Mouse (Mus musculus) common myeloid progenitor, adult 5-6 weeks (primary cell): ENCODE data around the gene Srgap2. TPM values are rescaled to one million over a fixed set of nuclear protein-coding genes. Genes with fewer than 3 reads are reported as not detected.

Source experiments
- ATAC-seq: replicated peaks from 2 replicates; pipeline ENCODE4 v1.8.0; 2016; ENCODE audit warnings: low read depth, mild to moderate bottlenecking, moderate TSS enrichment, inconsistent platforms; ENCODE audit not compliant: poor library complexity, severe bottlenecking
- total RNA-seq: library from RNA; stranded (forward); fragments of 200-1000, 187-1606 nt; gene quantifications from 2 replicates; pipeline ENCODE4 v1.2.3, GENCODE M21; 2017

The Srgap2 gene
- total RNA-seq, 1 experiment from 2014 or later: 14.6 TPM

DNA sequence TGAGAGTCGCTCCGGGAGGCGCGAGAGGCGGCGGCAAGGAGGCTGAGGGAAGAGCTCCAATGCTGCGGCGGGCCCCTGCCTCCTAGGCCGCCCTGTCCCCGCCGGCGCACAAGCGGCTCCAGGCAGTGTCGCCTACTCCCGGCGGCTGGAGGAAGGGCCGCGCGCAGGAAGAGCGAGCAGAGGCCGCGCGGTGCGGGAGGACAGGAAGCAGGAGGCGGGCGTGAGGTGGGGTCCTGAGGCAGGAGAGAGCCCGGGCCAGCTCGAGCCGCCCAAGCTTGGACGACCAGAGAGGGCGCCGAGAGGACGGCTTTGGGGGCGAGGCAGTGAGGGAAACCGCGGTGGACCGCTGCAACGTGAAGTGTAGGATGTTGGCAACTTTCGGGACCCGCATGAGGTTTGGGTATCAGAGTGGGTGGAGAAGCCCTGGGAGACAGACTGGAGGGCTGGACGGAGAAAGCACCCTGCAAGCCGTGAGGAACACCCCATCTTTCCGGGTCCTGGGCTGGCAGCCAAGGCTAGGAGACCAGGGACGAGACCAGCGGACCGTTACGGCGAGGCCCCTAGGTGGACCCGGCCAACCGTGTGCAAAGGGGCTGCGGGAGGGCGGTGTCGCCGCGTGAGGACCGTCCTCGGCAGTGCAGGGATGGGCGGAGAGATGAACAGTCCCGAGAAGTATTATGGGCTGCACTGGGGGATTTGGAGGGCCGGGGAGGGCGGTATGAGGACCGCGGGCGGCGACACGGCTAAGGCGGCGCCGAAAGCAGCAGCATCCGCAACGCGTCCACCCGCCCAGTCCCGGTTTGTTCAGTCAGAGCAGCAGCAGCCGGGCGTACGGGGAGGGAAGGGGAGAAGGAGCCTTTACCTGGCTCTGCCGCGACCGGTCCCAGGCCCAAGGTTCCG, 531 bp downstream of the Srgap2 start:
- ATAC-seq: peak; percentile 3

DNA sequence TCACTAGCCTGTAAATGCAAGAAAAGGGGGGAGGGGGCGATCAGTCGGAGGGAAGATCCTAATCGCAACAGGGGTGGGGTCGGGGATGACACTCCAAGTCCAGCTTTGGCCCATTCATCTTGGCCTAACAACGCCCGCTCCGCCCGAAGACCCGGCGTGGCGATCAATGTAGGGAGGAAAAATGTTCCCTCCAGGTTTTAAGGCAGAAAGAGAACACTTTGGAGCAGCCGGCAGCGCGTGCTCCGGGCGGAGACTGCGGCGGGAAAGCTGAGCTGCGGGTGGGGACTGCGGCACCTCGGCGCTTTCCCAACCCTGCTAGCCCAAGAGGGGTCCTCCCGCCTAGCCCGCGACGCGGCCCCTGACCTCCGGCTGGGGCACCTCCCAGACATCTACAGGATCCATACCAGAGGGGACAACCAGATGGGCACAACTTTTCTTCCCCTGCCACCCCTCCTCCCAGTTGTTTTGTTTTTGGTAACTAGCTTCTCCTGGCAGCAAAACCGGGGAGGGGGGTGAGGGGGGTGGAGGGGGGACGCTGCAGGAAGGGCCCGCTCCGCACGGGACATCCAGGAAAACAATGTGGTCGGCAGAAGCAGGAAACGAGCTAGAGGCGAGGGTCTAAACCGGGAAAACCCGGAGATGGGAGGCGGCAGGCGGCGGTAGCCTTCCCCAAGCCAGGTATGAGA, 1.4 kb downstream of the Srgap2 start:
- ATAC-seq: no peak

DNA sequence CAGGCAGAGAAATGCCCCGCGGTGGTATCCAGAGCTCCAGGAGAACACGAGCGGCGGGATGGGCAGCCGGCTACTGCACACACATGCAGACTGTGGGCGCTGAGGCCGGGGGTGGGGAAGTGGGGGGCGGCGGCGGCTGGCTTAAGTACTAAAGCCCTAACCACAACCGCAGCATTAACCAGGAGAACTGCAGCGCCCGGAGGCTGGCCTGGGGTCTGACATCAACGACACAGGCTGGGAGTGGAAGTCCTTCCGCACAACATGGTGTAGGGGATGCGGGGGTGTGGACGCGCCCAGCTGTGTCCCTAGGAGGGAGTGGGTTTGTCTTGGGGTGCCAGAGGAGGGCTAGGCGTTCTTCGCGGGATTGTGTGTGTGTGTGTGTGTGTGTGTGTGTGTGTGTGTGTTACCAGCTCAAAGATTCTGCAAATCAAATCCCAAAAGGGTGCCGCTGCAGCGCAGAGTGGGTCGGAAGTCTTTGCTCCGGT, 2.0 kb downstream of the Srgap2 start:
- ATAC-seq: 0 out of 2 replicates have a peak, but pooled peaks have one; percentile 4

DNA sequence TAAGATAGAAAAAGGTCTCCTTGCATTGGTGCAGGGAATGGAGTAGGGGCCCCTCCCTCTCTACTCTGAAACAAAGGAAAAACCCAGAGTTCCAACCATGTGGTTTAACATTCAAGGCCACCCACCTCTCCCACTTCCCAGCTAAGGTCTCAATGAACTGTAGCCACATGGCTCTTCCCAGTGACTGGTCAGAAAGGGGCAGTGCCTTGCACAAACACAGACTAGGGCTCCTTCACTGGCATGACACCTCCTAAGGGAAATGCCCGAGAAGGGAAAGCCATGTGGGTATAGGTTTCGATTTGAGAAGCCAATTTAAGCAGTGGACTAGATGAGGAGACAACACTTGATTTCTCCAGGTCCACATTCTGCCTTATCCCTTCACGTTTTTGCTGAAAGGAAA, 3.4 kb downstream of the Srgap2 start:
- ATAC-seq: no peak

DNA sequence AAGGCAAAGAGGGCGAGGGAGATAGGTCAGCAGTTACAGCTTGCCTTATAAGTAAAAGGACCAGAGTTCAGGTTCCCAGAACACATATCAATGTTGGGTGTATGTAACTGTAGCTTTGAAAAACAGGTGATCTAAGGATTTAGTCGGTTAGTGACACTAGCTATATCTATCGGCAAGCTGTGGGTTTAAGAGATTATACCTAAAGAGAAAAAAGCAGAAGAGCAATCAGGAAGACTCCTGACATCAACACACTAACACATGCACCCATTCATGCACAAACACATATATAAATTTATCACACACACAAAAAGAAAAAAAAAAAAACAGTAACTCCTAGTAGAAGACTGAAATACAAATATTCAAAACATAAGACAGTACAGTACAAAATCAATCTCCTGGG, 10.6 kb downstream of the Srgap2 start:
- no peak for ATAC-seq

DNA sequence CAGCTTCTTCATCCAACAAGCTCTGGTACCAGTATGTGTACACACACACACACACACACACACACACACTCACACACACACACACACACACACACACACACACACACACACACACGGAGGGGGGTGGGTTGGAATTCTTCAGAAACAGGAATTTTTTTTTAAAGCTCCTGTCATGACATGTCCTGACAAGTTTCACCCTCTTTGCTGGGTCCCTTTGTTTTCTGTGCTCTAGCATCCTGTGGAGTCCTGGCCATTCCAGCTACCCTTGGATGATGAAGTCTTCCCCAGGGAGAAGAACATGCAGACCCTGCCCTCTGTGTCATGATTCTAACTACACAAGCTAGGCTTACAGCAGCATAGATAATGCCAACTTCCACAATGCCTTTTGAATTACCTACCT, 13.0 kb downstream of the Srgap2 start:
- no peak for ATAC-seq

DNA sequence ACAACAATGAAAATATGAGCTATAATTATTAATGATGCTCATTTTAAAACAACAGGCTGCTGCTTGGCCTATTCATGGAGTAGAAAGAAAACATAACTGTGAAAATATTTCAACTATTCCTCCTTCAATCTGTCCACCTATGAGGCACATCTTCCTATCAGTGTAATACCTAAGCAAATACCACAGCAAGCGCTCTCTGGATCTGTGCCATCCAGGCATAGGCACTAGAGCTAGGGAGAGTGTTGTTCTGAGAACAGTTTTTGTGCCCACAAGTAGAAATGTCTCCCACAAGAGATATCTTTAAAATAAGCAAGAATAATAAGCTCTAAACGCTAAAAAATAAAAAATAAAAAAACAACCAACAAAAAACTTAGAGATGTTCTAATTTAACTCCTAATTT, 14.0 kb downstream of the Srgap2 start:
- no peak for ATAC-seq

DNA sequence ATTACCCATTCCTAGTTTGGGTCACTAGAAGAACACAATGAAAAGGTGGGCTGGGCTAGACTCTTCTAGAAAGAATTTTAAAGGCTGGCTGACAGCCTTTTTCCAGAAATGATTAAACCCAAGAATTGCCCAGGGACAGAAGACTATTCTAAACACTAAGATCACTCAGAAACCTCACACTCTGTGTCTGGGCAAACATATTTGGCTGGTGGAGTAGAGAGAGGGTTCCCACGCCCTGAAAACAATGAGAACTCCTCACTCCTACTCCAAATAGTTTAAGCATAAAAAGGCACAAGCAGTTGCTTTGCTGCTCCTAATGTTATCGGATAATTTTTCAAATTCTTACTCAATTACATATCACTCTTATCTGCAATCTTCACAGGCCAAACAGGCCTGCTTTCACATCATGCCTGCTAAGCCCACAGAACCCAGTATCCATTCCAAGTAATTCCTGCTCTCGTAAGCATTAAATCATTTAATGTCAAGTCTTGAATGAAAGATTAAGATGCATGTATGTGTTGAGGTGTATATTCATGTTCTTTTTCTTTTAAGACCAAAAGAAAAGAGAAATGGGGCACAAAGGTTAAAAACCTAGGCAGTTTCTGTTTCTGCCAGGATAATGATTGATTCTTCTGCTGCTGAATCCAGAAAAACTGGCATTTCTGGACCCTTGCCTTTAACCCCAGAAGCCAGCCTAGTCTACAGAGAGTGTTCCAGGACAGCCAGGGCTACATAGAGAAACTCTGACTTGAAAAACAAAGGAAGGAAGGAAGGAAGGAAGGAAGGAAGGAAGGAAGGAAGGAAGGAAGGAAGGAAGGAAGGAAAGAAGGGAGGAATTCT, 15.3 kb downstream of the Srgap2 start:
- ATAC-seq: no peak

DNA sequence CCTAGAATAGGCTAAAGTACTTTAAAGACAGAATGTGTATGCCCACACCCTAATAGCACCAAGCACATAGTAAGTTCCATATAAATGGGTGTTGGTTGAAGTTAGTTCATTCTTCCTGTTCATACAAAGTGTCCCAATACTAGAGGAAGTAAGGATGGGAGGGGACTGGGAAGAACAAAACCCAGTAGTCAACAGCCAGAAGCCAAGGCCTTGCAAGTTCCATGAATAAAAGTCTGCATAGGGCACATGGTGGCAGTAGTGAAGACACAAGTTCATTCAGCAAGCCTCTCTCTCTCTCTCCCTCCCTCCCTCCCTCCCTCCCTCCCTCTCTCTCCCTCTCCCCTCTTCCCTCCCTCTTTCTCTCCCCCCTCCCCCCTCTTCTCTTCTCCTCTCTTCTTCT, 16.0 kb downstream of the Srgap2 start:
- no peak for ATAC-seq

DNA sequence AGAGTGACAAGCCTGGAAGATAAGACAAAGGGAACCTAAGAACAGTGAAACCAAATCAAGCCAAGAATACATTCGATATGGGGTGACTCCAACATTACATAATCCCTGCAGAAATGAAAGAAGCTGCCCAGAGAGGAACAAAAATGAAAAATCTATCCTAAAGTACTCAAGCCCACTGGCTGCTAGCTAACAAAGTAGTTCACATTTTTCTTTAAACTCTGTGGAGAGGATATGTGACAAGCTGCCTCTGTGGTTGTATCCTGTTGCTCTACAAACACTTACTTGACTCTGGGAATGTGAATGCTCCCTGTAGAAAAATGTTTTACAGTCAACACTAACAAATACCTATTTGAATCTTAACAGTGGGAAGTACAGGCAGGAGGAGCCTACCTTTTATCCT, 25.5 kb downstream of the Srgap2 start:
- ATAC-seq: no peak

DNA sequence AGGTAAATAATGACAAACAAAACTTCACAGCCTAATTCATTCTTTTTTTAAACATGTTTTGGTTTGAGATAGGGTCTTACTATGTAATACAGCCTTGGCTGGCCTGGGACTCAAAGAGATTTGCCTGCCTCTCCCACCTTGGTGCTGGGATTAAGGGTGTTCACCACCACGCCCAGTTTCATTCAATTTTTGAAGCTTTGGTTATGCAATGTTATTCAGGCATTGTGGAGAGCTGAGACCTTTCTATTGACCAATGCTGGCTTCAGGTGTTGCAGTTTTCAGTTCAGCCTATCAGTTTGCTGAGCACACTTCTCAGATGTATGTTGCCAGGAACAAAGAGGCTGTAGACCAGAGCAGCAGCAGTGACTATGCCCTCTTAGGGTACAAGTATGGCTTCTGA, 28.9 kb downstream of the Srgap2 start:
- ATAC-seq: no peak

DNA sequence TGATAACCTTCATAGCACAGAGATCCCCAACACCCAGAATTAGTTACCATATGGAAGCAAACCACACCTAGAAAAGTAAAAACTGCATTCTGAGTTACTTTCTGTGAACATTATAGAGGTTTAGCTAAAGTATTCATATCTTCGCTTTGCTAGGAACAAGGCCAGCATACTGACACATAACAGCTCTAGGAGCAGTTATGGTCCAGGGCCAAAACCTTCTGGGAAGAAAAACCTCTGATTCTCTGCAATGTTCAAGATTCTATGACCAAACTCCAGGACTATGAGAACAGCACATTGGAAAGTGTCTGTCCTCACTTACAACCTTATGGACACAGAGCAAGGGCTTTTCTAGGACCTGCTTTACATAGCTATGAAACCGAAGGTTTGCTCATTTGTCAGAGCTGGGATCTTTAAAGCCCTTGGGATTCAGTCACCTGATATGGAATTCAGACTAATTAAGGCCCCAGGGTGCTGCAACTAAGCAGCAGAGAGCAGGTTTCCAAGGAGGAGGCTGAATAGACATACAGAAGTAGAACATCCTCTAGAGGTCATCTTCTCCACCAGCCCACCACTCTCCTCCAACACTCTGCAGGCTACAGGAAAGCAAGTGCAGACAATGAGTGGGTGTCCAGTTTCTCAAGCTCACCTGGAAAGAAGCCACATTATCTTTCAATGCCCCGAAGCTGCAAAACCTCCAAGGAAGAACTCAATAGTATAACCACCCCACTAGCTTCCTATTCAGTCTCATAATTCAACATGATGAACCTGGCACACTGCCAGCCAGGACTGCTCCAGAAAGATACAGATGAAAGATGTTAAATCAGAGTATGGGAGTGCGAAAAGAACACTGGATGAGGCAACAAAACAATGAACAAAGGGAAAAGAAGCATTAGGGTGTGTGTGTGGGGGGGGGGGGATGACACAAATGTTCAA, 32.9 kb downstream of the Srgap2 start:
- no peak for ATAC-seq

DNA sequence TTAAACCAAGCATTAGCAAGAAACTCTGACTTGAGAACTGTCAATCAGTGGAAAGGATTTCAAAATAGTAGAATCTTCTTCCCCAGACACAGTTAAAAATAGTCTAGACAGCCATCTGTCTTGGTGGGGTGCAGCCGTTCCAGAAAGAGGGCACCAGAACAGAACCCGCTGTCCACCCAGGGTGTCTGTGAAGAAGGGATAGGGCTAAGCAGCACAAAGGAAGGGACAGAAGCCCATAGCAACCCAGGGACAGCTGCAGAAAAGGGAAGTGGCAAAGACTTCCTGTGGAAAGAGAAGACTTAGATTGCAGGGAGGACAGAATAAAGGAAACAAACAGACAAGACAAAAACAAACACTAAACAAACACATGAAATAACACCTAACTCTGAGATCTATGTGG, 34.8 kb downstream of the Srgap2 start:
- ATAC-seq: peak; percentile 90

DNA sequence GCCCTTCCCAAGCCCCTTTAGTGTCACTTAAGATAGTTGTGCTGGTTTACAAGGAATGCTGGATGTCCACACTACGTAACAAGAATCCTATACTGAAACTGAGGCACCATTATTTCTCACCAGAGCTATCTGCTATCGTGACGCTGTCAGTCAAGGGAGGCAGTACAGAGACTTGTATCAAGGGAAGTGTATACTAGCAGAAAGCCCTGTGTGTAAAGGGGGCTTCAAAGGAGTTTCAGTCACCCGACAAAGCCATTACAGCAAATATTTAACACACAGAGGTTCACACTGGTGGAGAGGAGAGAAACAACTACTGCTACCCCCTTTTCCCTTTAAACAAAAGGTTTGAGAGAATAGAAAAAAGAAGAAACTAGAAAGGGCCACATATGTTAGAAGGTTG, 35.6 kb downstream of the Srgap2 start:
- no peak for ATAC-seq

DNA sequence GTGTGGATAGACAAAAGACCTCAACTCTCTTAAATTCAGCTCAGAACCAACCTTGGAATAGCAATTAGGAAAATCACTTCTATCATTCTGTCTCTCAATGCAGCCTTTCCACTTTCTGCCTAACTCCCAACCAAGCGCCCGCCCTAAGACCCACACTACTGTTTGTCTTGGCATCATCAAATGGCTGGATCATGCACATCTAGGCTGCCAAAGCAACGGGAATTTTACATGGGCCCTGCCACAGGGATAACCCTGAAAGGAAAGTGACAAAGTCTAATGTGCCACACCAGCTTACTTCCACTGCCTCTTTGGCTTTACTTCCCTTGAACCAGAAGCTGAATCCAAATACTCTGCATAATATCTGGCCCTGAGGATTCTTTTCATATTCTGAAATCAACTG, 37.8 kb downstream of the Srgap2 start:
- no peak for ATAC-seq

DNA sequence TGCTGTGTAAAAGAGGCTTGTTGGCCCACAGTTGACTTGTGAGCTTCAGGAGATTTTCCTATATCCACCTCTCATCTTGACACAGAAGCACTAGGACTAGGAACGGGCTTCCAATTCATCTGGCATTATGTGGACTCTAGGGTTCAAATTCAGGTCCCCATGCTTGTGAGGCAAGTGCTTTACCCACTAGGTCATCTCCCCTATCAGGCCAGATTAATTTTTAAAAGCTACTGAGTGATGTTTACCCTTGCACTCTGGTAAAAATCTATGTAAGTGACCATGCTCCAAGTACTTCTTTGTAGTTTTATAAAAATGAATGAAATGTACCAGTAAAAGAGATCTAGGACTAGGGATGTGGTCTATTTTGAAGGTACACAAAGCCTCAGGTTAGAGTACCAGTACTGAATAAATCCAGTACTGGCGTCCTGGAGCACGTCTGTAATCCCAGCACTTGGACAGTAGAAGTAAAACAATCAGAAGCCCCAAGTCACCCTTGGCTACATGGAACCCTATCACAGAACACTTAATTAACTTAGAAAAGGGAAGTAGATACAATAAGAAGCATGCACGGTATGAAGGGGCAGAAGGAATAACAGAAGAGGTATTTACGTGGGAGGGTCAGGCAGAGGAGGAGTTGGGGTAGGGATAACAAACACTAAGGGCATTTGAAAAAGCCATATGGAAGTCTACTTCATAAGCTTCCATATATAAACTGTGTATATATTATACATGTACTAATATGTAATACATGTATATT, 40.9 kb downstream of the Srgap2 start:
- peak; percentile 47; the same call in 1 of the 2 replicates for ATAC-seq

DNA sequence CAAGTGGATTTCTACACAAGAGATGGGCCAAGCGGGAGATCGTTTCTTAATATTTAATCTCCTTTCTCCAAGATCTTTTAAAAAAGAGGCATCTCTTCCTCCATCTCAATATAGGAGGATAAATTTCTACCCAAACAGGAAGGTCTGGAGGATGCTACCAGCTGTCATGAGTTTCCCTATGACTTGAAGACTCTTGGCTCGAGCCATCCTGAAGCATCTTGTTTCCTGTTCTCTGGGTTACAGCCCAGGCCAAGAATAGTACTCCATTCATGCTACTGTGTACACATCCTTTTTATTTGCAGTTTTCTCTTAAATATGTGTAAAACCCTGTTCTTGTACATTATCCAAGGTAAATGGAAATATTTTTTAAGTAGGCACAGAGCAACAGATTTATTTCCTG, 44.9 kb downstream of the Srgap2 start:
- 0 out of 2 replicates have a peak, but pooled peaks have one; percentile 43 for ATAC-seq

DNA sequence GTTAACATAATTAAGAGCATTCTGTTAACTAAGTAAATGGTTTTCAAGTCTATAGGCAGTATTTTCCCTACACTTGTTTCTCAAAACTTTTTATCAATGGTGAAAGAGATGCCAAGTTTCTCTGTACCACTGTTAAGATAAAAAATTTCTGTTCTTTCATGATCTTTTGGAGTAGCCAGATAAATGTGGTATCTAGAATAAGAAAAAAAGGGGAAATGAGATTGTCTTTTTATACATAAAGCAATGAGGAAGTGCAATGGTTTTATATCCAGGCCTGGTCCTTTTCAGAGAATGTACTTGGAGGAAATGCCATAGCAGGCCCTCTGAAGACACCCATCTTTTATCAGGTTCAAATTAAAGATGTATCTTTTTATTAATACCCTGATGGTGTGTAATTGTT, 45.8 kb downstream of the Srgap2 start:
- ATAC-seq: peak; percentile 74
